In genomic region chr2:142700689-142701088, GRCm38 (mm10) we compare ENCODE assay signal across 9 mouse cellular contexts.
DNase-seq lines count a peak whose midpoint lies in the region; ATAC-seq lines count a peak whose summit lies in the region.
"Had no signal": no experiment of that assay in that cellular context is flagged by ENCODE, and none has a peak within 500 bp of the region (broad histone marks: within the 10 kb centered on the region; RNA-seq: fewer than 3 reads in every experiment).

No protein-coding gene starts in this region.

- H3K9ac ChIP-seq in midbrain, embryonic 11.5 days (ENCODE audit: low read length) = no peak overlapping the region
- H3K9ac ChIP-seq: liver, embryonic 15.5 days had no signal

- peak; percentile 33 for DNase-seq in adrenal gland, adult 2 months
- no peak for DNase-seq in adrenal gland, postnatal 25 days
- DNase-seq in midbrain, embryonic 11.5 days (ENCODE audit: low spot score, missing footprints) = no peak
- DNase-seq in midbrain, embryonic 10.5 days (ENCODE audit: low spot score) = no peak
- peak; percentile 34 to 46 for DNase-seq in layer of hippocampus, postnatal 36 days
- DNase-seq in right cerebral cortex, postnatal 4 days = peak; percentile 9
- DNase-seq in gastrocnemius, postnatal 10 days = no peak
- no peak for DNase-seq in spleen, adult 18-20 months

- H3K27me3 ChIP-seq in midbrain, embryonic 11.5 days (ENCODE audit: control insufficient read depth, insufficient read depth, low read length) = no peaks in the 10 kb centered on the region
- H3K27me3 ChIP-seq in midbrain, embryonic 10.5 days (ENCODE audit: low read depth, poor library complexity, severe bottlenecking) = no peaks in the 10 kb centered on the region; the same call in 1 of the 2 replicates
- H3K27me3 ChIP-seq: liver, embryonic 15.5 days had no signal

- no peaks in the 10 kb centered on the region; the same call in 1 of the 2 replicates for H3K4me1 ChIP-seq in midbrain, embryonic 11.5 days (ENCODE audit: control insufficient read depth, insufficient read depth, low read length)
- peaks cover 12% of the 10 kb centered on the region for H3K4me1 ChIP-seq in midbrain, embryonic 10.5 days
- H3K4me1 ChIP-seq: liver, embryonic 15.5 days had no signal

- H3K4me3 ChIP-seq in midbrain, embryonic 11.5 days (ENCODE audit: low read depth, low read length) = no peak overlapping the region
- H3K4me3 ChIP-seq in midbrain, embryonic 10.5 days = no peak overlapping the region
- H3K4me3 ChIP-seq: liver, embryonic 15.5 days had no signal

- ATAC-seq in midbrain, embryonic 11.5 days (ENCODE audit: low FRiP score) = peak; percentile 69

- H3K9me3 ChIP-seq in midbrain, embryonic 11.5 days (ENCODE audit: control insufficient read depth, low read length) = no peaks in the 10 kb centered on the region
- H3K9me3 ChIP-seq in midbrain, embryonic 10.5 days (replicated peaks) = no peaks in the 10 kb centered on the region
- H3K9me3 ChIP-seq: liver, embryonic 15.5 days had no signal

- no peaks in the 10 kb centered on the region for H3K36me3 ChIP-seq in midbrain, embryonic 11.5 days (ENCODE audit: control insufficient read depth, insufficient read depth, low read length)
- no peaks in the 10 kb centered on the region for H3K36me3 ChIP-seq in midbrain, embryonic 10.5 days
- H3K36me3 ChIP-seq: liver, embryonic 15.5 days had no signal

- no peak overlapping the region for H3K27ac ChIP-seq in midbrain, embryonic 11.5 days (ENCODE audit: low read depth, low read length)
- H3K27ac ChIP-seq in midbrain, embryonic 10.5 days (replicated peaks) = no peak overlapping the region
- H3K27ac ChIP-seq: liver, embryonic 15.5 days had no signal

- no peak overlapping the region for H3K4me2 ChIP-seq in midbrain, embryonic 11.5 days
- H3K4me2 ChIP-seq: liver, embryonic 15.5 days had no signal

- WGBS in midbrain, embryonic 11.5 days = 54% methylated on average over 4 of the region's 4 CpGs
- 59% methylated on average over 4 of the region's 4 CpGs for WGBS in midbrain, embryonic 10.5 days

Comparison
In these comparisons a context has a peak if more than half of its experiments do, and no peak if none do; other contexts are left out.
1. DNase-seq: peak in adrenal gland, adult 2 months (single experiment), layer of hippocampus, postnatal 36 days (2 of 2) and right cerebral cortex, postnatal 4 days (single experiment); none in adrenal gland, postnatal 25 days (single experiment), midbrain, embryonic 11.5 days (single experiment), midbrain, embryonic 10.5 days (single experiment), gastrocnemius, postnatal 10 days (single experiment) and spleen, adult 18-20 months (0 of 2).